Mouse (Mus musculus) embryonic fibroblast, embryonic 13.5 days (primary cell): ENCODE measurements around the gene Tagap1.
"Not testable (repeated sequence)": the region's sequence is repeated elsewhere in the genome, so short reads cannot be mapped to it uniquely, and the experiment has no call there.

ENCODE experiments used
- CTCF ChIP-seq: IDR thresholded peaks from 2 replicates; pipeline ENCODE4 v1.5.1; 2011; ENCODE audit warnings: mild to moderate bottlenecking, control low read depth, low read length, moderate library complexity, borderline replicate concordance; ENCODE audit not compliant: insufficient read depth
- POLR2A ChIP-seq: IDR thresholded peaks from 2 replicates; pipeline ENCODE4 v1.6.1; 2011; ENCODE audit warnings: low read depth, mild to moderate bottlenecking, control low read depth, low read length, moderate library complexity

DNA sequence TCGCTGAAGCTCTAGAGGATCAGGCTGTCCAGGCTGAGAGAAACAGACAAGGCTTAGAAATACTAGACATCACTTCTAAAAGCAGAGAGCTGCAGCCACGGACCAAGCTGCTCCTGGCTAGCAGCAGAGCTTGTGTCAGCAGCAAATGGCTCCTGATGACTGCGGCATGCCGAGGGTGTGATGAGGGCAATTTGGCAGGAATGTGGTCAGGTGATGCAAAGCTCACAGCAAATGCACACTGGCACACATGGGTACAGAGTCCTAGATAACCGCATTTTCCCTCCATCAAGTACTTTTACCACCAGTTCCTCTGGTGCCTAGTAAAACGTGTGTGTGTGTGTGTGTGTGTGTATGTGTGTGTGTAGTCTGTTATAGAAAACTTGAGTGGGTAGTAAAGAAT, 46.9 kb downstream of the Tagap1 start:
- TF ChIP-seq POLR2A, CTCF: not testable (repeated sequence)
